Mouse (Mus musculus) heart, postnatal 0 days (tissue): Measurements from ENCODE around the gene Sgk1.

Experiments used
- CTCF ChIP-seq: IDR thresholded peaks from 2 replicates; pipeline ENCODE4 v1.5.1; 2016; ENCODE audit warnings: antibody characterized with exemption, control low read depth, low read depth
- EP300 ChIP-seq: IDR thresholded peaks from 2 replicates; pipeline ENCODE4 v1.6.1; 2016; ENCODE audit warnings: antibody characterized with exemption, low read depth

GRCm38 (mm10) chr10:21847026-21847820 lies 34.8 kb upstream of the Sgk1 start:
- TF ChIP-seq CTCF (no peak), EP300 (no peak)
